Mouse (Mus musculus) heart, embryonic 14.5 days (tissue): ENCODE results near the gene Rgs6. TPM values are rescaled to one million over a fixed set of nuclear protein-coding genes. Genes with fewer than 3 reads are reported as not detected.

Source experiments
- ATAC-seq: fragments of 200-750 bp; cut with Nextera tagmentation; 2 replicates; pipeline ENCODE4 v1.8.0; 2017; ENCODE audit warnings: low read depth, moderate TSS enrichment; ENCODE audit not compliant: insufficient number of reproducible peaks, insufficient read depth, low FRiP score
- H3K27ac ChIP-seq, 2 experiments: fragments of 200-500 bp in 1 of 2; fragments of 300-500 bp in 1 of 2; sonication (generic) in 1 of 2; replicated peaks in 1 of 2; 2 replicates each; pipeline ENCODE4 v1.5.1; 2012 to 2014; ENCODE audit warnings: low read depth in 2 of 2, low read length in 2 of 2, control low read depth in 1 of 2, mild to moderate bottlenecking in 1 of 2, mixed read lengths in 1 of 2; ENCODE audit not compliant: control insufficient read depth in 1 of 2, insufficient read depth in 1 of 2
- H3K27me3 ChIP-seq: fragments of 300-500 bp; sonication (generic); 2 replicates; pipeline ENCODE4 v1.6.1; 2014; ENCODE audit warnings: mild to moderate bottlenecking, low read length, control low read depth; ENCODE audit not compliant: control insufficient read depth, insufficient read depth
- H3K36me3 ChIP-seq: fragments of 300-500 bp; sonication (generic); 2 replicates; pipeline ENCODE4 v1.6.1; 2014; ENCODE audit warnings: mild to moderate bottlenecking, control low read depth, low read length, mixed read lengths; ENCODE audit not compliant: control insufficient read depth, insufficient read depth
- H3K4me1 ChIP-seq, 2 experiments: fragments of 200-500 bp in 1 of 2; fragments of 300-500 bp in 1 of 2; sonication (generic) in 1 of 2; 2 replicates each; pipeline ENCODE4 v1.6.1; 2012 to 2014; ENCODE audit warnings: low read length in 2 of 2, control low read depth in 1 of 2, mixed read lengths in 1 of 2; ENCODE audit not compliant: control insufficient read depth in 2 of 2, insufficient read depth in 2 of 2
- H3K4me2 ChIP-seq: fragments of 300-500 bp; sonication (generic); 2 replicates; pipeline ENCODE4 v1.6.1; 2014; ENCODE audit warnings: mild to moderate bottlenecking, low read length
- H3K4me3 ChIP-seq, 2 experiments: fragments of 200-500 bp in 1 of 2; fragments of 300-500 bp in 1 of 2; sonication (generic) in 1 of 2; 2 replicates each; pipeline ENCODE4 v1.5.1; 2012 to 2014; ENCODE audit warnings: low read length in 2 of 2, mild to moderate bottlenecking in 2 of 2, control low read depth in 1 of 2, low read depth in 1 of 2, moderate library complexity in 1 of 2; ENCODE audit not compliant: control insufficient read depth in 1 of 2, insufficient read depth in 1 of 2
- H3K9ac ChIP-seq: fragments of 300-500 bp; sonication (generic); 2 replicates; pipeline ENCODE4 v1.6.1; 2014; ENCODE audit warnings: mild to moderate bottlenecking, low read length
- H3K9me3 ChIP-seq: fragments of 300-500 bp; sonication (generic); 2 replicates; pipeline ENCODE4 v1.6.1; 2016; ENCODE audit warnings: low read length, control low read depth; ENCODE audit not compliant: control insufficient read depth
- WGBS: fragments of 180-500 bp; shearing (Covaris S2); extraction: QIAGEN DNeasy Blood & Tissue Kit; methylation state at CpG from one replicate; pipeline ENCODE4 v1.1.7; 2014; 5-methylcytosine and 5-hydroxymethylcytosine counted together
- polyA plus RNA-seq: library from polyadenylated mRNA; unstranded; fragments of >200 nt; fragmentation: Nextera tagmentation; extraction: Ambion mirVana; gene quantifications from 2 replicates; pipeline ENCODE4 v1.2.1, GENCODE M21; 2014

Gene Rgs6
- polyA plus RNA-seq, 1 experiment from 2014 or later: 17.8 TPM

DNA sequence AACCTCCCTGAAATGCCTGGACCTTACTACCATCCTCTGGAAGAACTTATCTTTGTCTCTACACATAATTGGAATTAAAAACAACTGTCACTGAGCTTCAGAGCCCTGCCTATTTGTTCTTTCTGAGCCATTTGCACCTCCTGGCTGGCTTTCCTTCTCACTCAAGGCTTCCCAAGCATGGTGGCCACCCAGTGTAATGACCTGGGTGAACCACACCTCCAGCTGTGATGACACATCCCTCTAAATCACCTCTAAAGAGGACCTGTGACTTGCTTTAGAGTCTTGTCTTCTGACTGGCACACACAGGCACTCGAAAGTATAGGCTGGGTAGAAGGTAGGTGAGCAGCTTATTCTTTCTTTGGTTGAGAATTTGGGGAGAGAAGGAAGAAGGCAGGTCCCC lies 509.7 kb downstream of the Rgs6 start:
- 82% methylated on average over 1 of the region's 1 CpGs for WGBS
- no peak overlapping the region for H3K4me2 ChIP-seq
- H3K27me3 ChIP-seq: no peaks in the 10 kb centered on the region
- no peaks in the 10 kb centered on the region for H3K36me3 ChIP-seq
- H3K4me3 ChIP-seq: no peak overlapping the region
- ATAC-seq: no peak
- H3K4me1 ChIP-seq: peaks cover 9 to 16% of the 10 kb centered on the region in 2 experiments; a peak in 2 of 4 replicates
- H3K9me3 ChIP-seq: no peaks in the 10 kb centered on the region
- H3K9ac ChIP-seq: no peak overlapping the region
- H3K27ac ChIP-seq: no peak overlapping the region

DNA sequence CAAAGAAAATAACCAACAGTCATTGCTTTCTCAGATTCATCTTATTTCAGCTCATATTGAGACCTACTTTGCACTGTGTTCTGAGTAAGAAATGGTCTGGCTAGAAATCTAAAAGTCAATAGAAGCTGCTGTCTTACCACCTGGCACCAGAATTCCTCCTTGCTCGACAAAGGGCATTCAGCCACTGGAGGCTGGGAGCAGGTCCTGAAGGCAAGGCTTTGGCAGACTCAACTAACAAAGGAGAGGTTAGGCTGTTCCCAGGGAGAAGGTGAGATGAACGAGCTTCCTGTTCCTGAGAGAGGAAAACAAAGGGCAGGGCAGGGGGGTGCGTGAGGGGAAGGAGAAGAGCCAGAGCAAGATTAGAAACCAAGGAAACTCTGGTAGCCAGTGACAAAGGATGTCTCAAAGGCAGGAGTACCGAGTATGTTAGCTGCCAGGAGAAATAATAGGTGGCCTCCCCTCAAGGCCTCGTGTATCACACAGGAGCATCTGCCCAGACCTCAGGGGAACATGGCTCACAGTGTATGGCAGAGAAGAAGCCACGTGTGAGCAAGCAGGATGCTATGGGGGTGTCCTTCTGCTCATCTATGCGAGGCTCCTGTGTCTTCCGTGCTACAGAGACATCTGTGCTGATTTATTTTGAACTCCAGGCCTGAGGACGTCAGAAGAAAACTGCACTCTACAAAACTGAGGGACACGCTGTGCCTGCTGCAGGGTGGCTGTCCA lies 510.7 kb downstream of the Rgs6 start:
- Histone ChIP-seq H3K9me3 (no peaks in the 10 kb centered on the region), H3K4me3 (no peak overlapping the region), H3K4me2 (no peak overlapping the region), H3K36me3 (no peaks in the 10 kb centered on the region), H3K9ac (no peak overlapping the region), H3K4me1 (peaks cover 9 to 16% of the 10 kb centered on the region in 2 experiments; a peak in 2 of 4 replicates), H3K27me3 (no peaks in the 10 kb centered on the region), H3K27ac (no peak overlapping the region)
- ATAC-seq: no peak
- 53% methylated on average over 10 of the region's 10 CpGs for WGBS

DNA sequence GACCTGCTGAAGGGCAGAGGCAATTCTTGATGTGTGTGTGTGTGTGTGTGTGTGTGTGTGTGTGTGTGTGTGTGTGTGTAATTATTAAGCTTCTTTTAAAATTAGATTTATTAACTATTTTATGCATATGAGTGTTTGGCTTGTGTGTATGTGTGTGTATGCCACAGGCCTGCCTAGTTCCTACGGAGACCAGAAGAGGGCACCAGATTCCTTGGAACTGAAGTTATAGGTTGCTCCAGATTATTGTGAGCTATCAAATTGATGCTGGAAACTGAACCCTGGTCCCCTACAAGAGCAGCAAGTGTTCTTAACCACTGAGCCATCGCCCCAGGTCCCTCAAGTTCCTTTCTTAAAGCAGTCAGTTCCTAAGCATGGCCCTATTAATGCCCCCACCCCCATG lies 511.8 kb downstream of the Rgs6 start:
- WGBS: 86% methylated on average over 2 of the region's 2 CpGs
- Histone ChIP-seq H3K9me3 (no peaks in the 10 kb centered on the region), H3K27ac (peak overlapping the region in 1 of 2 experiments; percentile 33; a peak in 1 of 4 replicates), H3K9ac (no peak overlapping the region), H3K27me3 (no peaks in the 10 kb centered on the region), H3K4me2 (no peak overlapping the region), H3K4me3 (no peak overlapping the region), H3K36me3 (no peaks in the 10 kb centered on the region), H3K4me1 (peaks cover 9 to 16% of the 10 kb centered on the region in 2 experiments; a peak in 2 of 4 replicates)
- ATAC-seq: no peak

DNA sequence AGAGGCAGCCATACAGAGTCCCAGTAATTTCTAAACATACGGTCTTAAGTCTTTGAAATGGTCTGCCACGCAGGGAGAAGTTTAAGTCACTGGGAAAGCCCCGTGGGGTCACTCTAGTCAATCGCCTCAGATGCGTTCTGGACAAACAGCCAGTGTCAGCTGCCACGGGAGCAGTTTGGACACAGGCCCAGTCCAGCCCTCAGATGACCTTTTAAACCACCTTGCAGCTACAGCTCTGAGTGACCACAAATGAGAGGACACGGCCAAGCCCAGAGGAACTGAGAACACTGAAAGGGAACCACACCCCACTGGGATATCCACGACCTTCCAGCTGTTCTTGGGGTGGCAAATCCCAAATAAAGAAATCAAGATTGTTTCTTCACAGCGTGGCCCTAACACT lies 512.3 kb downstream of the Rgs6 start:
- Histone ChIP-seq H3K4me3 (no peak overlapping the region), H3K9me3 (no peaks in the 10 kb centered on the region), H3K4me2 (no peak overlapping the region), H3K27me3 (no peaks in the 10 kb centered on the region), H3K36me3 (no peaks in the 10 kb centered on the region), H3K9ac (no peak overlapping the region), H3K4me1 (peaks cover 9 to 16% of the 10 kb centered on the region in 2 experiments; a peak in 2 of 4 replicates), H3K27ac (peak overlapping the region; percentile 33 to 55)
- 0 out of 2 replicates have a peak, but pooled peaks have one; percentile 26 for ATAC-seq
- WGBS: 35% methylated on average over 9 of the region's 9 CpGs

DNA sequence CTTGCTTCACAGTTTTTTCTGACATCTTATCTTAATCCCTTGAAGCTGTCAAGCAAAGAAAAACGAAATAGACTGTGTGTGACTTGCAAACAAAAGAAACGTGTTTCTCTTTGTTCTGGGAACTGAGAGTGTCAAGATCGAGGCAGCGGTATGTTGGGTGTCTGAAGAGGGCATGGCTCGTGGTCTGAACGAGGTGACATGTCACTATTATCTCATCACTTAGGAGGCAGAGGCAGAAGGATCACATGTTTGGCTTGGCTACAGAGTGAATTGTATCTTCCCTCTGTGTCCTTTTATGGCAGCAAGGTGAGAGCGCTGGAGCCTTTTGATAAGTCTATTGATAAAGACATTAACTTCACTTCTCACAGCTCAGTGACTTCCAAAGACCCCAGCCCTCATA lies 512.8 kb downstream of the Rgs6 start:
- Histone ChIP-seq H3K36me3 (no peaks in the 10 kb centered on the region), H3K27me3 (no peaks in the 10 kb centered on the region), H3K9me3 (no peaks in the 10 kb centered on the region), H3K27ac (peak overlapping the region; percentile 33 to 55), H3K9ac (no peak overlapping the region), H3K4me2 (no peak overlapping the region), H3K4me1 (peaks cover 12 to 18% of the 10 kb centered on the region in 2 experiments), H3K4me3 (no peak overlapping the region)
- WGBS: 18% methylated on average over 7 of the region's 7 CpGs
- ATAC-seq: no peak

DNA sequence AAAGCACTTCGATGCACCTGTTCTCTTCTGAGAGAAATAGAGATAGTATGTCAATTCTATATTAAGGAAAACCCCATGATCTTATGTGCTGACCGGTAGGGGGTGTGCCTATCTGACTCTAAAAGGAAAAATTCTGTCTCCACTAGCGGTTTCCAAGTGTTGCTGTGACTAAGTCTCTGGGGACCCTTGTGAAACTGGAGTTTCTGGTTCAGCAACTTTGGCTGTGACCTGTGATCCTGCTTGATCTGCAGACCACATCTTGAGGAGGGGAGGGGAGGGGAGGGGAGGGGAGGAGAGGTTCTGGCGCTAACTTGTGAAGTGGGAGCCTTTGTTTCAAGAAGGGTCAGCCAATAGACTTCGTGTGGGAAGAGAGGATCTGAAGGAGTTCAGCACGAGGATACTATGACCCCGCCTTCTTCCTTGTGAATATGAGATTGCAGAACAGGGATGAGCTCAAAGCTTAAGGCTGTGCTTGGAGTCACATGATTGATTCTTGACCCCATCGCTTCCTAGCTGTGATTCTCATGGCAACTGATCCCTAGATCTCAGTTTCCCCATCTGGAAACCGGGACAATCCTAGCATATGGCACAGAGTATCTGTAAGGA lies 517.5 kb downstream of the Rgs6 start:
- Histone ChIP-seq H3K9ac (no peak overlapping the region), H3K9me3 (no peaks in the 10 kb centered on the region), H3K4me3 (no peak overlapping the region), H3K27me3 (no peaks in the 10 kb centered on the region), H3K4me1 (peaks cover 17 to 27% of the 10 kb centered on the region in 2 experiments), H3K36me3 (no peaks in the 10 kb centered on the region), H3K4me2 (no peak overlapping the region), H3K27ac (no peak overlapping the region)
- ATAC-seq: no peak
- WGBS: 64% methylated on average over 9 of the region's 9 CpGs

DNA sequence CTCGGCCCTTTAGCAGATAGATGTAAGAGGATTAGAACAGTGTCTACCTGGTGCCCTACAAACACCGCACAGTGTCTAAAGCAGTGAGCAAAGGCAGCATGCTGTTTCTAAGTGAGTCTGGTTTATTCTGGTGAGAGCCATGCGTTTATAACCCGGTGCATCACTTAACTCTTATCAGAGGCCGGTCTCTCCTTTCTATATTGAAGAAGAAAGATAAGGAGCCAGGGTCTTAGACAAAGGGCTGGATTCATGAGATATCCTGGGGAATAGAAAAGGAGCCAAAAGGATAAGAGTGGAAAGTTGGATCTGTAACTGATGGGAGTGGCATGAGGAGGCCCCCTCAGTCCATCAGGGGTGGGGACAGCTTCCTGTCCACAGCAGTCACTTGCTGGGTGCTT lies 518.0 kb downstream of the Rgs6 start:
- no peak for ATAC-seq
- H3K4me3 ChIP-seq: no peak overlapping the region
- no peaks in the 10 kb centered on the region for H3K9me3 ChIP-seq
- H3K4me2 ChIP-seq: no peak overlapping the region
- H3K27ac ChIP-seq: no peak overlapping the region
- H3K4me1 ChIP-seq: peaks cover 15 to 26% of the 10 kb centered on the region in 2 experiments
- no peaks in the 10 kb centered on the region for H3K36me3 ChIP-seq
- 34% methylated on average over 5 of the region's 5 CpGs for WGBS
- H3K27me3 ChIP-seq: no peaks in the 10 kb centered on the region
- H3K9ac ChIP-seq: no peak overlapping the region
